8 mouse cellular contexts compared by ENCODE assay signal in genomic region chr19:57031582-57031981, GRCm38 (mm10). TPM values are rescaled to one million over a fixed set of nuclear protein-coding genes. Genes with fewer than 3 reads are reported as not detected.
DNase-seq lines count a peak whose midpoint lies in the region; ATAC-seq and TF ChIP-seq lines count a peak whose summit lies in the region.

No protein-coding gene starts in this region.

- TF ChIP-seq POLR2A in bone marrow, adult 2 months (IDR thresholded peaks at IDR 0.05; ENCODE audit: borderline replicate concordance, control insufficient read depth, low read depth, low read length): no peak

- no peaks in the 10 kb centered on the region for H3K27me3 ChIP-seq in midbrain, embryonic 14.5 days (ENCODE audit: control insufficient read depth, insufficient read depth, low read length)
- H3K27me3 ChIP-seq in midbrain, embryonic 11.5 days (ENCODE audit: control insufficient read depth, insufficient read depth, low read length): no peaks in the 10 kb centered on the region
- no peaks in the 10 kb centered on the region for H3K27me3 ChIP-seq in kidney, embryonic 14.5 days (ENCODE audit: control insufficient read depth, insufficient read depth, low read length)
- H3K27me3 ChIP-seq in limb, embryonic 11.5 days (ENCODE audit: control insufficient read depth, insufficient read depth, low read length): no peaks in the 10 kb centered on the region

- H3K9me3 ChIP-seq in midbrain, embryonic 14.5 days (ENCODE audit: control insufficient read depth, low read length): no peaks in the 10 kb centered on the region
- peaks cover 2% of the 10 kb centered on the region; the same call in 1 of the 2 replicates for H3K9me3 ChIP-seq in midbrain, embryonic 11.5 days (ENCODE audit: control insufficient read depth, low read length)
- H3K9me3 ChIP-seq in kidney, embryonic 14.5 days (ENCODE audit: control insufficient read depth, low read length): peaks cover 4% of the 10 kb centered on the region; the same call in 1 of the 2 replicates
- peaks cover 2% of the 10 kb centered on the region; the same call in 1 of the 2 replicates for H3K9me3 ChIP-seq in limb, embryonic 11.5 days (ENCODE audit: control insufficient read depth, low read length)

- WGBS in midbrain, embryonic 14.5 days: 75% methylated on average over 4 of the region's 4 CpGs
- WGBS in midbrain, embryonic 11.5 days: 78% methylated on average over 4 of the region's 4 CpGs
- WGBS in bone marrow, adult 2 months: 56% methylated on average over 4 of the region's 4 CpGs
- WGBS in kidney, embryonic 14.5 days: 62% methylated on average over 4 of the region's 4 CpGs
- WGBS in limb, embryonic 11.5 days: 64% methylated on average over 4 of the region's 4 CpGs

- no peak overlapping the region for H3K9ac ChIP-seq in midbrain, embryonic 14.5 days (replicated peaks; ENCODE audit: low read length)
- no peak overlapping the region for H3K9ac ChIP-seq in midbrain, embryonic 11.5 days (ENCODE audit: low read length)
- no peak overlapping the region for H3K9ac ChIP-seq in kidney, embryonic 14.5 days (ENCODE audit: low read depth, low read length)
- no peak overlapping the region for H3K9ac ChIP-seq in limb, embryonic 11.5 days (ENCODE audit: low read length)

- H3K4me2 ChIP-seq in midbrain, embryonic 14.5 days (ENCODE audit: low read length): no peak overlapping the region
- H3K4me2 ChIP-seq in midbrain, embryonic 11.5 days: no peak overlapping the region
- no peak overlapping the region for H3K4me2 ChIP-seq in kidney, embryonic 14.5 days (replicated peaks; ENCODE audit: low read depth, low read length)
- H3K4me2 ChIP-seq in limb, embryonic 11.5 days (ENCODE audit: low read depth, severe bottlenecking): no peak overlapping the region

- ATAC-seq in midbrain, embryonic 14.5 days (ENCODE audit: low FRiP score, low TSS enrichment): no peak
- no peak for ATAC-seq in midbrain, embryonic 11.5 days (ENCODE audit: low FRiP score)
- 0 out of 2 replicates have a peak, but pooled peaks have one; percentile 35 for ATAC-seq in kidney, embryonic 14.5 days (ENCODE audit: low FRiP score, low TSS enrichment)
- no peak for ATAC-seq in limb, embryonic 11.5 days (ENCODE audit: insufficient number of reproducible peaks, low FRiP score, low TSS enrichment, low read depth)

- H3K4me3 ChIP-seq in midbrain, embryonic 14.5 days (replicated peaks; ENCODE audit: low read depth, low read length): no peak overlapping the region
- no peak overlapping the region for H3K4me3 ChIP-seq in midbrain, embryonic 11.5 days (ENCODE audit: low read depth, low read length)
- H3K4me3 ChIP-seq in bone marrow, adult 2 months (replicated peaks; ENCODE audit: control insufficient read depth, low read depth, low read length): no peak overlapping the region
- H3K4me3 ChIP-seq in kidney, embryonic 14.5 days (ENCODE audit: low read length): no peak overlapping the region
- no peak overlapping the region for H3K4me3 ChIP-seq in limb, embryonic 11.5 days (ENCODE audit: low read depth, low read length)

- DNase-seq in midbrain, embryonic 14.5 days: peak; percentile 47
- DNase-seq in midbrain, embryonic 11.5 days (ENCODE audit: low spot score, missing footprints): no peak
- DNase-seq in frontal cortex, postnatal 10 days (ENCODE audit: low spot score in 2 of 2): peak; percentile 27 to 53
- DNase-seq in limb, embryonic 11.5 days (ENCODE audit: low spot score): peak; percentile 77
- peak; percentile 28 for DNase-seq in retina, postnatal 7 days (ENCODE audit: low read depth, low spot score)
- DNase-seq in urinary bladder, postnatal 10 days (ENCODE audit: low spot score): peak; percentile 26

- H3K36me3 ChIP-seq in midbrain, embryonic 14.5 days (ENCODE audit: control insufficient read depth, insufficient read depth, low read length): 0 out of 2 replicates have a peak, but pooled peaks cover 6% of the 10 kb centered on the region
- H3K36me3 ChIP-seq in midbrain, embryonic 11.5 days (ENCODE audit: control insufficient read depth, insufficient read depth, low read length): no peaks in the 10 kb centered on the region
- no peaks in the 10 kb centered on the region for H3K36me3 ChIP-seq in kidney, embryonic 14.5 days (ENCODE audit: control insufficient read depth, insufficient read depth, low read length)
- H3K36me3 ChIP-seq in limb, embryonic 11.5 days (ENCODE audit: control insufficient read depth, insufficient read depth, low read length): no peaks in the 10 kb centered on the region

- H3K27ac ChIP-seq in midbrain, embryonic 14.5 days (replicated peaks; ENCODE audit: low read depth, low read length): no peak overlapping the region
- H3K27ac ChIP-seq in midbrain, embryonic 11.5 days (ENCODE audit: low read depth, low read length): no peak overlapping the region
- H3K27ac ChIP-seq in bone marrow, adult 2 months (ENCODE audit: control insufficient read depth, insufficient read depth, low read depth, low read length, poor library complexity): no peak overlapping the region
- no peak overlapping the region for H3K27ac ChIP-seq in kidney, embryonic 14.5 days (ENCODE audit: low read depth, low read length)
- no peak overlapping the region for H3K27ac ChIP-seq in limb, embryonic 11.5 days (replicated peaks; ENCODE audit: low read depth, low read length)

- H3K4me1 ChIP-seq in midbrain, embryonic 14.5 days (ENCODE audit: control insufficient read depth, insufficient read depth, low read length): no peaks in the 10 kb centered on the region
- H3K4me1 ChIP-seq in midbrain, embryonic 11.5 days (ENCODE audit: control insufficient read depth, insufficient read depth, low read length): peaks cover 9% of the 10 kb centered on the region
- no peaks in the 10 kb centered on the region for H3K4me1 ChIP-seq in bone marrow, adult 2 months (ENCODE audit: control insufficient read depth, insufficient read depth, low read length)
- peaks cover 6% of the 10 kb centered on the region; the same call in 1 of the 2 replicates for H3K4me1 ChIP-seq in kidney, embryonic 14.5 days (ENCODE audit: control insufficient read depth, insufficient read depth, low read length)
- no peaks in the 10 kb centered on the region for H3K4me1 ChIP-seq in limb, embryonic 11.5 days (ENCODE audit: control insufficient read depth, insufficient read depth, low read length)

- peak; percentile 59 for TF ChIP-seq CTCF in bone marrow, adult 2 months (IDR thresholded peaks at IDR 0.05; ENCODE audit: control insufficient read depth, insufficient read depth, low read length)

RNA-seq across cellular contexts. Expression of gene Afap1l2, which starts 23.6 kb away (rescaled TPM):
- 5.7 and 8.8 TPM in 2 replicates for polyA plus RNA-seq in midbrain, embryonic 14.5 days (2014; fragmentation: Nextera tagmentation; extraction: Ambion mirVana)
- 3.0 and 3.5 TPM in 2 replicates for polyA plus RNA-seq in midbrain, embryonic 11.5 days (2014; fragmentation: Nextera tagmentation; extraction: Ambion mirVana)
- 1.3 and 4.9 TPM in 2 replicates for polyA plus RNA-seq in bone marrow, adult 2 months (2011; ENCODE audit: insufficient read depth, insufficient read length, low replicate concordance, missing spikeins)
- polyA plus RNA-seq in kidney, embryonic 14.5 days (2014; fragmentation: Nextera tagmentation; extraction: Ambion mirVana): 9.0 and 12.5 TPM in 2 replicates
- 1.8 and 1.9 TPM in 2 replicates for polyA plus RNA-seq in limb, embryonic 11.5 days (2014; fragmentation: Nextera tagmentation; extraction: Ambion mirVana)
